Mouse (Mus musculus) heart, adult 2 months (tissue): ENCODE data around the gene Parp12.

Experiments used
- CTCF ChIP-seq: fragments of 200-600 bp; IDR thresholded peaks from 2 replicates; pipeline ENCODE4 v1.8.1; 2022; ENCODE audit warnings: antibody characterized with exemption, mild to moderate bottlenecking, moderate library complexity
- EP300 ChIP-seq: fragments of 200-500 bp; IDR thresholded peaks from 2 replicates; pipeline ENCODE4 v1.6.1; 2011; ENCODE audit warnings: low read depth, low read length, control low read depth; ENCODE audit not compliant: insufficient read depth
- POLR2A ChIP-seq: fragments of 200-500 bp; IDR thresholded peaks from 2 replicates; pipeline ENCODE4 v1.6.1; 2011; ENCODE audit warnings: mild to moderate bottlenecking, low read depth, low read length, control low read depth; ENCODE audit not compliant: insufficient read depth

DNA sequence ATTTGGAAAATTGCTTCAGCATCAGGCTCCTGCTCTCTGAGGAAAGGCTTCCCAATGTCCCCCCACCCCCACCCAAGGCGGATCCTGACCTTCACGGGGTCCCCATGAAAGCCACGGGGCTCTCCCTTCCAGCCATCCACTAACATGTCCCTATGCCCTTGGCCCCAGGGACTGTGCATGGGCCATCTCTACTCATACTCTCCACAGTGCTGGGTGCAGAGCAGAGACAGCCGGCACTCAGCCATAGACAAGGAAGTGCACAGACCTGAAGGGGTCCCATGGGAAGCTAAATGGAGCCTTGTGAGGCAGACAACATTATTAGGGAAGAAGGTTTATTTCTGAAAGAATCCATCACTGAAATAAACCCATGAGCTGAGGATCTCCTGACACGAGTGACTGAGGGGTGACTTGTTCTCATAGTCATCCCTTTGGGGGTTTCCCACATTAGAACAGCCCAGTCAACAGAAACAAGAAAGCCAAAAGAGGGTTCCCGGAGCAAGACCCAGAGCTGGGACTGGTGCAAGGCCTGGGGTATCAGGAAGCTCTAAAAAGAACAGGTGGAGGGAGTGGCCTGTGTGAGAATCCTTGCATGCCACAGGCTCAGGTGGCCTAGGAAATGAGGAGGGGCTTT lies 63.2 kb downstream of the Parp12 start:
- TF ChIP-seq CTCF (no peak), EP300 (no peak), POLR2A (no peak)
